Mouse (Mus musculus): ENCODE results near the gene Pcif1. TPM values are rescaled to one million over a fixed set of nuclear protein-coding genes. Genes with fewer than 3 reads are reported as not detected.

The Pcif1 gene
- total and polyA plus RNA-seq, 3 experiments: 31.7 to 137 (median 61.3) TPM

GRCm38 (mm10) chr2:164899034-164899433 lies 19.9 kb downstream of the Pcif1 start:
- Histone ChIP-seq H3K9me3 (replicated peaks) (no peaks in the 10 kb centered on the region), H3K4me3 (ENCODE audit: low read depth, low read length) (no peak overlapping the region), H3K27me3 (ENCODE audit: insufficient read depth, low read length) (no peaks in the 10 kb centered on the region; the same call in 1 of the 2 replicates), H3K36me3 (replicated peaks) (peaks cover 100% of the 10 kb centered on the region), H3K4me1 (ENCODE audit: insufficient read depth, low read depth, low read length) (peaks cover 18% of the 10 kb centered on the region)
- DNase-seq (ENCODE audit: low spot score) (no peak), ATAC-seq (ENCODE audit: extremely low read depth, insufficient number of reproducible peaks, low FRiP score, poor library complexity, severe bottlenecking) (no peak)
- TF ChIP-seq CTCF (IDR thresholded peaks at IDR 0.05; ENCODE audit: low read depth, low read length): no peak
- no peak for TF ChIP-seq GATA1 (IDR thresholded peaks at IDR 0.05; ENCODE audit: borderline replicate concordance, low read length)
- TF ChIP-seq POLR2AphosphoS5 (IDR thresholded peaks at IDR 0.05; ENCODE audit: insufficient replicate concordance, low read depth, low read length): no peak
- TF ChIP-seq TAL1 (conservative IDR thresholded peaks at IDR 0.05; ENCODE audit: low read depth, low read length): no peak
- no peak for TF ChIP-seq GATA2 (IDR thresholded peaks at IDR 0.05; ENCODE audit: borderline replicate concordance, low read depth, low read length)

- Histone ChIP-seq H3K4me1 (ENCODE audit: insufficient read depth, low read depth, low read length) (peaks cover 15% of the 10 kb centered on the region), H3K9me3 (replicated peaks) (no peaks in the 10 kb centered on the region), H3K36me3 (replicated peaks) (peaks cover 100% of the 10 kb centered on the region), H3K4me3 (ENCODE audit: low read depth, low read length) (no peak overlapping the region), H3K27me3 (ENCODE audit: insufficient read depth, low read length) (no peaks in the 10 kb centered on the region; the same call in 1 of the 2 replicates)
- DNase-seq (ENCODE audit: low spot score): no peak
- no peak for ATAC-seq (ENCODE audit: extremely low read depth, insufficient number of reproducible peaks, low FRiP score, poor library complexity, severe bottlenecking)
- TF ChIP-seq POLR2AphosphoS5 (IDR thresholded peaks at IDR 0.05; ENCODE audit: insufficient replicate concordance, low read depth, low read length) (no peak), GATA2 (IDR thresholded peaks at IDR 0.05; ENCODE audit: borderline replicate concordance, low read depth, low read length) (no peak), CTCF (IDR thresholded peaks at IDR 0.05; ENCODE audit: low read depth, low read length) (no peak), GATA1 (IDR thresholded peaks at IDR 0.05; ENCODE audit: borderline replicate concordance, low read length) (no peak), TAL1 (conservative IDR thresholded peaks at IDR 0.05; ENCODE audit: low read depth, low read length) (no peak)
Observed at GRCm38 (mm10) chr2:164899723-164900459, 20.8 kb downstream of the Pcif1 start.

- ATAC-seq (ENCODE audit: extremely low read depth, insufficient number of reproducible peaks, low FRiP score, poor library complexity, severe bottlenecking) (no peak), DNase-seq (ENCODE audit: low spot score) (no peak)
- peaks cover 100% of the 10 kb centered on the region for H3K36me3 ChIP-seq (replicated peaks)
- peaks cover 4% of the 10 kb centered on the region for H3K9me3 ChIP-seq (replicated peaks)
- no peak overlapping the region for H3K4me3 ChIP-seq (ENCODE audit: low read depth, low read length)
- H3K27me3 ChIP-seq (ENCODE audit: insufficient read depth, low read length): no peaks in the 10 kb centered on the region; the same call in 1 of the 2 replicates
- TF ChIP-seq GATA2 (IDR thresholded peaks at IDR 0.05; ENCODE audit: borderline replicate concordance, low read depth, low read length) (no peak), GATA1 (IDR thresholded peaks at IDR 0.05; ENCODE audit: borderline replicate concordance, low read length) (no peak), POLR2AphosphoS5 (IDR thresholded peaks at IDR 0.05; ENCODE audit: insufficient replicate concordance, low read depth, low read length) (no peak), CTCF (IDR thresholded peaks at IDR 0.05; ENCODE audit: low read depth, low read length) (no peak), TAL1 (conservative IDR thresholded peaks at IDR 0.05; ENCODE audit: low read depth, low read length) (no peak)
- H3K4me1 ChIP-seq (ENCODE audit: insufficient read depth, low read depth, low read length): peaks cover 13% of the 10 kb centered on the region; the same call in 1 of the 2 replicates
Observed at GRCm38 (mm10) chr2:164901380-164901779, 22.3 kb downstream of the Pcif1 start.

- H3K4me3 ChIP-seq (ENCODE audit: low read depth, low read length): no peak overlapping the region
- no peaks in the 10 kb centered on the region; the same call in 1 of the 2 replicates for H3K27me3 ChIP-seq (ENCODE audit: insufficient read depth, low read length)
- H3K9me3 ChIP-seq (replicated peaks): peaks cover 11% of the 10 kb centered on the region
- peaks cover 100% of the 10 kb centered on the region for H3K36me3 ChIP-seq (replicated peaks)
- TF ChIP-seq CTCF (IDR thresholded peaks at IDR 0.05; ENCODE audit: low read depth, low read length): no peak
- no peak for TF ChIP-seq GATA1 (IDR thresholded peaks at IDR 0.05; ENCODE audit: borderline replicate concordance, low read length)
- TF ChIP-seq TAL1 (conservative IDR thresholded peaks at IDR 0.05; ENCODE audit: low read depth, low read length): no peak
- TF ChIP-seq GATA2 (IDR thresholded peaks at IDR 0.05; ENCODE audit: borderline replicate concordance, low read depth, low read length): no peak
- TF ChIP-seq POLR2AphosphoS5 (IDR thresholded peaks at IDR 0.05; ENCODE audit: insufficient replicate concordance, low read depth, low read length): no peak
- DNase-seq (ENCODE audit: low spot score): no peak
- H3K4me1 ChIP-seq (ENCODE audit: insufficient read depth, low read depth, low read length): peaks cover 15% of the 10 kb centered on the region
- no peak for ATAC-seq (ENCODE audit: extremely low read depth, insufficient number of reproducible peaks, low FRiP score, poor library complexity, severe bottlenecking)
Observed at GRCm38 (mm10) chr2:164903496-164903895, 24.4 kb downstream of the Pcif1 start.

GRCm38 (mm10) chr2:164906071-164906470 lies 27.0 kb downstream of the Pcif1 start:
- no peaks in the 10 kb centered on the region; the same call in 1 of the 2 replicates for H3K27me3 ChIP-seq (ENCODE audit: insufficient read depth, low read length)
- DNase-seq (ENCODE audit: low spot score) (no peak), ATAC-seq (ENCODE audit: extremely low read depth, insufficient number of reproducible peaks, low FRiP score, poor library complexity, severe bottlenecking) (no peak)
- no peak overlapping the region for H3K4me3 ChIP-seq (ENCODE audit: low read depth, low read length)
- H3K4me1 ChIP-seq (ENCODE audit: insufficient read depth, low read depth, low read length): peaks cover 37% of the 10 kb centered on the region
- H3K9me3 ChIP-seq (replicated peaks): peaks cover 11% of the 10 kb centered on the region
- no peak for TF ChIP-seq POLR2AphosphoS5 (IDR thresholded peaks at IDR 0.05; ENCODE audit: insufficient replicate concordance, low read depth, low read length)
- peak; percentile 34; the same call in 1 of the 2 replicates for TF ChIP-seq CTCF (IDR thresholded peaks at IDR 0.05; ENCODE audit: low read depth, low read length)
- H3K36me3 ChIP-seq (replicated peaks): peaks cover 88% of the 10 kb centered on the region

- no peak for TF ChIP-seq GATA1 (IDR thresholded peaks at IDR 0.05; ENCODE audit: borderline replicate concordance, low read length)
- no peak for TF ChIP-seq TAL1 (conservative IDR thresholded peaks at IDR 0.05; ENCODE audit: low read depth, low read length)
- no peak for TF ChIP-seq POLR2AphosphoS5 (IDR thresholded peaks at IDR 0.05; ENCODE audit: insufficient replicate concordance, low read depth, low read length)
- TF ChIP-seq GATA2 (IDR thresholded peaks at IDR 0.05; ENCODE audit: borderline replicate concordance, low read depth, low read length): no peak
- TF ChIP-seq CTCF (IDR thresholded peaks at IDR 0.05; ENCODE audit: low read depth, low read length): no peak
- H3K4me3 ChIP-seq (ENCODE audit: low read depth, low read length): no peak overlapping the region; the same call in 1 of the 2 replicates
- peaks cover 74% of the 10 kb centered on the region for H3K36me3 ChIP-seq (replicated peaks)
- ATAC-seq (ENCODE audit: extremely low read depth, insufficient number of reproducible peaks, low FRiP score, poor library complexity, severe bottlenecking) (no peak), DNase-seq (ENCODE audit: low spot score) (no peak)
- H3K27me3 ChIP-seq (ENCODE audit: insufficient read depth, low read length): no peaks in the 10 kb centered on the region
- peaks cover 36% of the 10 kb centered on the region for H3K4me1 ChIP-seq (ENCODE audit: insufficient read depth, low read depth, low read length)
- peaks cover 11% of the 10 kb centered on the region for H3K9me3 ChIP-seq (replicated peaks)
Observed at GRCm38 (mm10) chr2:164907511-164907910, 28.4 kb downstream of the Pcif1 start.

Measured in G1E (cell line).